Mouse (Mus musculus) cerebellum, adult 9-11 months (tissue): ENCODE measurements around the gene Fpgs.

Source experiments
- DNase-seq: peaks from one replicate; pipeline ENCODE4 v3.0.0; 2022

Fpgs gene

DNA sequence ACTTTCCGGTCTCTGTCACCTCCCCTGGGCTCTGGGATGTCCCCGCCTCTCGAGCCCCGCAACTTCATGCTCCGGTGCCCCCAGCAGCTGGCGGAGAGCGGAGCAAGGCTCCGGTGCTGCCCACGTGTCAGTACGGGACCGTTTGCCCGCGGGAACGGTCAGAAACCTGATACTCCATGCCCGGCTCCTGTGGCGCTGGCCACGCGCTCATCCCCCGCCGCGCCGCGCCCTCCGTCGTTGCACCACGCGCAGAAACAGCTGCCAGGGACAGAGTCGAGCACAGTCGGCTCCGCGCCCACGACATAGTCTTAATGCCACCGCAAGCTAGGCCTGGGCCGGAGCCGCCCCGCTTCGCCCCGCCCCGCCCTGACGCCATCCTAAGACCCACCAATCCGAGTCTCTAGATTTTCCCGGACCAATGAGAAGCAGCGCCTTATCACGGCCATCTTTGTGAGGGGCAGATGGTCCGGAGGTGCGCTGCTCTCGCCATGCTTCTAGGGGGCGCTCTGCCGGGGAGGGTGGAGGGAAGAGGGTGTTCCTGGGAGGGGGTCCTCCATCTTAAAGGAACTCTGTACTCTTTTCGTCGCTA is 10.0 kb downstream of the Fpgs start:
- peak; percentile 97 for DNase-seq

DNA sequence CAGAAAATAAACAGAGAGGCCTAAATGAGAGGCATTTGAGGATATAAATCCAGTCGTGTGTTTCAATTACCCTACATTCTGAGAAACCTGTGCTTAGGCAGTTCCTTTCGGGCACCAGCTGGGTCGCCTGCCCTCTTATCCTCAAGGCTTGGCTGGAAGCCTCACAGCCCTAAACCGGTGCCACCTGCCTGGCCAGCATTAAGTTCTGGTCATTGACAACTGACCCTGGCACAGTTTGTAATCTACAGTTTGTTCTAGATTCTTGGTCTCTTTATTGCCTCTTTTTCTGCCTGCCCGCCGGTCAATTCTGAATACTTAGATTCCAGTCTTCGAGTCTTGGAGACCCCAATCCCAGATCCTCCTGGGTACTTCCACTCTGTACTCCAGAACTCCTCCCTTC is 10.7 kb downstream of the Fpgs start:
- peak; percentile 61 for DNase-seq

DNA sequence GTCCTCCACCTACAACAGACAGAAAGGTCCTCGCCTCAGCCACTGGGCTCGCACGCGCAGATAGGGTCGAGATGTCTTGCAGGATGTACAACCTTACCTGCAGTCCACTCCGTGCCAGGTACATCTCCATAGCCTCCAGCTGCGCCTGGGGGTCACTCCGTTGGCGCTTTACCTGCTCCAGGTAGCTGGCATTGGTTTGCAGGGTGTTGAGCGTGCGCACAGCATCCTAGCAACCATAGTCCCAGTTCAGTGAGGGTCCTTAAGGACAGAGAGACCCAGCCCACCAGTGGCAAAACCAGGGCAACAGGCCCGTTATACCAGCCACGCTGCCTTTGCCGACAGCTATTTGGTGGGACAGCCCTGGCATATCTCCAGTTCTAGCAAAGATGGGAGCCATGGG is 11.4 kb downstream of the Fpgs start:
- DNase-seq = peak; percentile 59

DNA sequence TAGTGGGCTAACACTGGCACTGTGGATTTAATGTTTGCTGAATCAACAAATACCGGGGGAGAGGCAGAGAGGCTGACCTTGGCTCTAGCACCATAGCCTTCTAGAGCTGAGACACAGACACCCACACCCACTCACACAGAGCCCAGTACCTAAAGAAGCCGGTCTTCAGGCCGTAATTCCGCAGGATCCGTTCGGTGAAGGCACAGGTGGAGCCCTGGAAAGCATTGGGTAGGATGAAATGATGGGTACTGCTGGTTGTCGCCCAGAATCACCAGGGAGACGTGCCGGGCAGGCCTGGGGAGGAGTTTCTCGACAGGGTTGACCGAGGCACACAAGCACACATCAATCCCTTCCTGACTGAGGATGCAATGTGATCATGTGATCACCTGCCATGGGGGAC is 12.9 kb downstream of the Fpgs start:
- no peak for DNase-seq

DNA sequence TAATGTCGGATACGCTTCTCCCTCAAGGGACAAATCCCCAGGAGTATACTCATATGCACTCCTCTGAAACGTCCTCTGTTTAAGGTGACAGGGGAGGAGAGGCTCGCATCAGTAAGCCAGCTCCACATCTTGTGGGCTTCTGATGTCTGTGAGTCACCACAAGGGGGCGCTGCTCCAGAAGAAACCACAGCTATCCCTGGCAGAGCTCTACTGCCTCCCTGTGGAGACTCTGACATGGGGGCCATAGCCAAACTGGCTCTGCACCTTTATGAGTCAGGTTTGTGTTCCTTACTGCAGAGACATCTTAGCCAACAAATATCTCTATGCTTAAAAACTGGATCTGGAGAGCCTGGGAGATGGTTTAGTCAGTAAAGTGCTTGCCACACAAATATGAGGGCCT is 14.5 kb downstream of the Fpgs start:
- peak; percentile 87 for DNase-seq

DNA sequence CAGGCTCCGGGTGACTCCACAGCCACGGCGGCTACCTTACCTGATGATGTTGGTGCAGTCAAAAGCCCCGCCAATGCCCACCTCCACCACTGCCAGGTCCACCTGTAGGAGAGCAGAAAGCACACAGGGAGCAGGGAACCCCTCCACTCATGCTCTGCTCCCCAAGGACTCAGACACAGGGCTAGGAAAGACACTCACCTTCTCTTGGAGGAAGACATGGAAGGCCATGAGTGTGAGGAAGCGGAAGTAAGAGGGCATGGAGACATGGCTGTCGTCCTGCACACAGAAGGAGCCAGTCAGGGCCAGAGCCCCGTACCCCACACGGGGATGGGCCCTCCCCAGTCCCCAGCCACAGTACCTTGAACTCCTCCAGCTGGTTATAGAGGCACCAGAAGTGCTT is 16.4 kb downstream of the Fpgs start:
- DNase-seq = no peak

DNA sequence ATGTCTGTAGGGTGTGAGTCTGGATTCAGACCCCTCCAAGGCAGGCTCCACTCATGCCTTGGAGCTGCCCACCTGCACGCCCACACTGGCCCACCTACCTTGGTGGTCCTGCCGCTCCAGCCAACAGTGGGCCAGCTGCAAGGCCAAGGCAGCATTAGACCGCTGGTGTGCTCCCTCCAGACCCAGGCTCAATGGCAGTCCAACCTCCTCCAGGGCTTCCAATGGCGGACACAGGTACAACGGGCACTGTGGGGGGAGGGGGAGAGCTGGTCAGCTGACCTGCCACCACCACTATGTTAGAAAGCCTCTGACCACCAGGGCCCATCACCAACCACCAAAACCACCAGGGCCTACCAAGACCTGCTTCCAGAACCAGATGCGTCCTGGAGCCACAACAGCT is 17.3 kb downstream of the Fpgs start:
- no peak for DNase-seq

DNA sequence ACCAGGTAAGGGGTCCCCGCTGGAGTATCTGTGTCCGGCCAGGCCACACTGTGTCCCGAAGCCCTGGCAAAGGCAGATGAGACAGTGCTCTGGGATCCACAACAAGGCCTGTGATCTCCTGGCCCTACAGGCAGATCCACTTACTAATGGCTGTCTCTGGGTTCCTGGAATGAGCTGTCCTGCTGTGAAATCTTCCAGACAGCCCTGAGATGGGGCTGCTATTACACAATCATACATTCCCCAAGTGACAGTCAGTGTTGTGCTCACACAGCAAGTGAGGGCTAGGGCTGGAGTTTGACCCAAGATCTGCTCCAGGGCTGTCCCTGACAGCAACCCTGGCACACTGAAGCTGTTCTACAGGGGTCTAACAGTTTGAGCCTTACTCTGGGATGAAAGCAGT is 18.1 kb downstream of the Fpgs start:
- DNase-seq = no peak

DNA sequence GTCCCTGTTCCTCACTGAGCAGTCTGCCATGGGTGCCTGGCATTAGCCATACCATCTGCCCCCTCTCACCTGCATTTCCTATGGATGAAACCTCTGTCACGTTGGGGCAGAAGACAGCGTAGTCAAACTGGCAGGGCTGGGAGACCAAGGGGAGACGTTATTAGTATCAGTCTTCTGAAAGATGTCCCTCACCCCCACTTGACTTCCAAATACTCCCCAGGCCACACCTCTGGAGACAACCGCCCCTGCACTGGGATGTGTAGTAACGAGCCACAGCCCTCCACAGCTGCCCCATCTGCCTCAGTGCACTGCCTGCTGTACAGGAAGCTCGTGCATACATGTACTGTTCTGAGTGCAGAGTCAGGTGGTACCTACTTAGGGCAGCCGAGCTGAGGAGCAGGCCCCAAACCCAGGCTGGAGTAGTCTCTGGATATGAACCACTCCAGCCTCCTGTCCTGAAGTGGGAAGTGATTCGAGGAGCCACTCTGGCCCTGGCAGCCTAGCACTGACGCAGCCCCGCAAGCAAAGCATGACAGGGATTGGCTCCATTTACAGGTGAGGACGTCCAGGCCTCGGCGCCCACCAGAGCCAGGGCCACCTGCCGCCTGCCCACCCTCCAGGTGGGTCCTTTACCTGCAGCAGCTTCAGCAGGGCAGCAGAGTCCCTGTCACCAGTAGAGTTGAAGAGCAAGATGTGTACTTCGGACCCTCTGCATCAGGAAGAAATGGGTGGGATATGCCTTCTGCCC is 19.1 kb downstream of the Fpgs start:
- no peak for DNase-seq

DNA sequence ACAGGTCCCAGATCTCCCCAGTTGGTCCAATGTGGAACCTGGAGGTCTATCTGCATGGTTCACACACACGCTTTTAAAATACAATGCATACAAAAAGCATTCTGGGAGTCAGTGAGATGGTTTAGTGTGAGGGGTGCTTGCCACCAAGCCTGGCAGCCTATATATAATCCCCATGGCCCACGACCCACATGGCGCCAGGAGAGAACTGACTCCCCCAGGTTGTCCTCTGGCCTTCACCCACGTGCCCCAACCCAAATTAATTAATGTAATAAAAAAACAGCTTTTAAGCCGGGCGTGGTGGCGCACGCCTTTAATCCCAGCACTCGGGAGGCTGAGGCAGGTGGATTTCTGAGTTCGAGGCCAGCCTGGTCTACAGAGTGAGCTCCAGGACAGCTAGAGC is 20.2 kb downstream of the Fpgs start:
- DNase-seq = no peak

DNA sequence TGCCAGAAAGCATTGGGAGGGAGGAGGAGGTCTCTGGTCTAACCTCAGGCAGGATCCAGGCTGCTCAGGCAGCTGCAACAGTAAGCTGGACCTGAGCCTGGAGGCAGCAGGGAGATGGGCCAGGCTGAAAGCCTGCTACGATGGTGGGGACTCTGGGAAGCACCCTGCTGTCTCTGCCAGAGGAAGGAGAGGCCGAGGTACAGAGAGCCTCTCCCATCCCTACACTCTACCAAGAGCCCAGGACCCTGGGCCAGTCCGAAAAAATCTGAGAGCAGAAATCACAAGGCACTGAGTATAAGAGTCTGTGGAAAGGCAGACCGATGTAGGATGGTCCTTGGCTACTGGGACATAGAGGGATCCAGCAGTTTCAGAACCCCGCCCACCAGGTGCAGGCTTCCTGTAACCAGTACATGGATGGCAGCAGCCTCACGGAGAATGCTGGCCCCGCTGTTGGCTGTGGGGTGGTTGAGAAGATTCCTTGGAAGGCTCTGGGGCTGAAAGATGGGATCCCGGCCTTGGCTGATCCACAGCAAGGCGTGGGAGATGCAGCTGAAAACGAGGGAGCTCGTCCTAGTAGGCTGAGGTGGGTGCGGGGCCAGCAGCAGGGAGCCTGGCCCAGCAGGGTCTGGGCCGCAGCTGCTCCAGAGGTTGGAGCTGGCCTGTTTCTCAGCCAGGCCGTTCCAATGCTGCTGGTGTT is 21.1 kb downstream of the Fpgs start:
- DNase-seq = no peak

DNA sequence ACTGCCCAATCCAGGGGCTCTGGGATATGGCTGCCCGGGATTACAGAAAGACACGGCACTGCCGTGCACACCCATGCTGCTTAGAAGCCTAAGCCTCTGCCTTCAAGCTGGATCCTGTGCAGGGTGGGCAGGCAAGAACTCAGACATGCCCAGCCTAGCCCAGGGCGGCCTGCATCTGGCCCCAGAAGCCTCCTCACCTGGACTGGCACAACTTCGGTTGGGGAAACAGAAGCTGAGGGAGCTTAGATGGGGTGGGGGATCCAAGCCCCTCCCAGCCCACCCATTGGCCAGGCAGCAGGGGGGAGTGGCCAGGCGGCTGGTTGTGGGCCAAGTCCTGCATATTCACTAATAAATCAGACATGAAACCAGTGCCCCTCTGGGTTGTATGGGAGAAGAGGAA is 22.2 kb downstream of the Fpgs start:
- DNase-seq = no peak

DNA sequence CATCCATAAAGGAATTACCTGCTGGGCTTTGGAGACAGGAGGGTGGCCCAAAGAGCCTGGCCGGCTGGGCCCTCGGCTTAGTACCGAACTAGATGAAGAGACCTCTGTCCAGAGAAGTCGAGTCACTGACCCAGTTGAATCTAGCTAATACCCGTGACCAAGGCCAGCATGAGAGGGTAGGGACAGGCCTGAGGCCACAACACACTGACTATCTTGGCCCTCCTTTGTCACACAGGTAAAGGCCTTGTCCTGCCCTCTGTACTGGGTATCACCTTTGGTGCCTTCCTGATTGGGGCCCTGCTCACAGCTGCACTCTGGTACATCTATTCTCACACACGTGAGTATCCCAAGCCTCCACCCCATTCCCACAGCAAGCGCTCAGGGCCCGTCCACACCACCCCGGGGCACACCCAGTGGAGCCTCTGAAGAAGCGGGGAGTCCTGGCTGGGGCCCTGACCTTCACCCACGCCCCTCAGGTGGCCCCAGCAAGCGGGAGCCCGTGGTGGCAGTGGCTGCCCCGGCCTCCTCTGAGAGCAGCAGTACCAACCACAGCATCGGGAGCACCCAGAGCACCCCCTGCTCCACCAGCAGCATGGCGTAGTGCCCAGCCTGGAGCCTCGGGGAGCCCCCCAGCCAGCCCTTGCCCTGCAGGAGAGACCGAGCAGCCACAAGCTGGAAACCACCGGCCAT is 22.8 kb downstream of the Fpgs start:
- DNase-seq = no peak

DNA sequence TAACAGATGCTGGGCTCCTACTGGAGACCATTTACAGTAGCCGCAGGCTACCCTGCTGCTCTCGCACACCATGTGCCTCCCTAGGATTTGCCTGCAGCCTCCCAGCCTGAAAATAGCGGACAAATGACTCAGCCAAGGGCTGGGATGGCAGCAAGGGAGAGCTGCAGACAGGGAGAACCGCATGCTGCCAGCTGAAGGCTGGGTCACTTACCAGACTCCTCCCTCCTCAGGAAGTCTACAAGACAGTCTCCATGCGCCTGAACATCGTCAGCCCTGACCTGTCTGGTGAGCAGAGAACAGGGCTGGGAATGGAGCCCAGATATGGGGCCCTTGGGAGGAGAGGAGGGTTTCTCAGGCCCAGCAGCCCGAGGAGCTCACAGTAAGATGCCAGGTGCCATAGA is 23.9 kb downstream of the Fpgs start:
- no peak for DNase-seq

DNA sequence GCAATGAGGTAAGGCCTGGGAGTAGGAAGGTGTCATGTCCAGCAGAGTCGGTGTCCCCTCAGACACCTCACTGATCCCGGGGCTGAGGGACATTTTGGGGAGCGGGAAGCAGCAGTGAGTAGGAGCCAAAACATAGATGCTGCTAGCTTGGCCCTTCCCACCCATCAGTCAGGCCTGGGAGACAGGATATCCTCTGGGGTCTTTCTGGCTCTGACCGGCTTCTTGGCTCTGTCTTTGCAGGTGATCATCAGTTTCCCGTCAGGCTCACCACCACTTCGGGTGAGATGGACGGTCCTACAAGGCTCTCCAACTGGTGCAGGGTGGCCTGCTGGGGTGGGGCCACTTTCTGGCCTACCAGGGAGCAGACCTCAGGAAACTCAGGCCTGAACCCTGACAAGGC is 26.3 kb downstream of the Fpgs start:
- DNase-seq = no peak

DNA sequence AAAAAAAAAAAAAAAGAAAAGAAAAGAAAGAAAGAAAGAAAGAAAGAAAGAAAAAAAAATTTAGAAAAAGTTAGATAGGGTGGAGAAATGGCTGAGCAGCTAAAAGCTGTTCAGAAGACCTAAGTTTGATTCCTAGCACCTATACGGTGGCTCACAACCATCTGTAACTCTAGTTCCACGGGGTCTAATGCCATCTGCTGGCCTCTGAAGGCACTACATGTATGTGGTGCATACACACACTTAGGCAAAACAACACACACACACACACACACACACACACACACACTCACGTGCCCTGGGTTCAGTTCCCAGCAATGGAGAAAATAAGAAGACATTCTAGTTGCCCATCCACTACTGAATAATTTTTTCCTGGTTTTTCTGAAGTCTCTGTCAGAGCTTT is 27.1 kb downstream of the Fpgs start:
- DNase-seq = no peak

DNA sequence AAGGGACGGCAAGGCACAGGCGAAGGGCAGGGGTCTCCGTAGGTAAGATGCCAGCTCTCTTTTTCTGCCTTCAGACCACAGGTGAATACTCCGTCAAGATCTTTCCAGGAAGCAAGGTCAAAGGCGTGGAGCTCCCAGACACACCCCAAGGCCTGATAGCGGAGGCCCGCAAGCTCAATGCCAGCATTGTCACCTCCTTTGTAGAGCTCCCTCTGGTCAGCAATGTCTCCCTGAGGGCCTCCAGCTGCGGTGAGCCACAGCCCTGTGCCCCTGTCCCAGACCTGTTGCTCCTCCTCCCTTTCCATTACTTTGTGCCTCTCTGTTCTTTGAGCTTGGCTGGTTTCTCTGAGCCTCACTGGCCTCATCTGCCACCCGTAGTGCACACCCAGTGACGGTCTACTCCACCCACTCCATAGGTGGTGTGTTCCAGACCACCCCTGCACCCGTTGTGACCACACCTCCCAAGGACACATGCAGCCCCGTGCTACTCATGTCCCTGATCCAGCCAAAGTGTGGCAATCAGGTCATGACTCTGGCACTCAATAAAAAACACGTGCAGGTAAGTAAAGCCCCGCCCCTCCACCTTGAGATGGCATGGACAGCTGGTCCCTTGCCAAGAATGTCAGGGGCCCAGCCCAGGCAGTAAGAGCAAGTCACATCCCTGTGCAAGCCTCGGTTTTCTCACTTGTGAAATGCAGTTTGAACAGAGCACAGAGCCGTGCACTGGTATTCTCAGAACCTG is 30.6 kb downstream of the Fpgs start:
- DNase-seq = no peak

DNA sequence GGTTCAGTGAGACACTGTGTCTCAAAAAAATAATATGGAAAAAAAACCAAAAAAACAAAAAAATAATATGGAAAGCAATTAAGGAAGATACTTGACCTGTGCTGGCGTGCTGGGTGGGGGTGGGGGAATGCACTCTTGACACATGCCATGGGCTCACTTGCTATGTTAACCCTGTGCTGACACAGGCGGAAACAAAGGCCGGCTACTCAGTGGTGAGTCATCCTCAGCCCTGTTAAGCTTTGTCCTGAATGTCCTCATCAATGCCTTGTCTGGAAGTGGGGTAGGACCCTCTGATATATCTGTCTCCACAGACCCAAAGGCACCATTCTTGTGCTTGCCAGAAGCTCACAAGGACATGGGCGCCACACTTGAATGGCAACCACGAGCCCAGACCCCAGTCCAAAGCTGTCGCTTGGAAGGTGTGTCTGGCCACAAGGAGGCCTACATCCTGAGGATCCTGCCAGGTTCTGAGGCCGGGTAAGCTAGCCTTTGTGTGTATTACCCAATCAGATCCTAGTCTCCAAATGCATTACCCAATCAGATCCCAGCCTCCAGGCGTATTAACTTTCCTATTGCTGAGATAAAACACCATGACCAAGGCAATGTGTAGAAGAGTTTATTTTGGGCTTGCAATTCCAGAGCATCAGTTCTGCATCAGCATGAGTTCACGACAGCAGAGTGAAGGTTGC is 31.9 kb downstream of the Fpgs start:
- DNase-seq = no peak

DNA sequence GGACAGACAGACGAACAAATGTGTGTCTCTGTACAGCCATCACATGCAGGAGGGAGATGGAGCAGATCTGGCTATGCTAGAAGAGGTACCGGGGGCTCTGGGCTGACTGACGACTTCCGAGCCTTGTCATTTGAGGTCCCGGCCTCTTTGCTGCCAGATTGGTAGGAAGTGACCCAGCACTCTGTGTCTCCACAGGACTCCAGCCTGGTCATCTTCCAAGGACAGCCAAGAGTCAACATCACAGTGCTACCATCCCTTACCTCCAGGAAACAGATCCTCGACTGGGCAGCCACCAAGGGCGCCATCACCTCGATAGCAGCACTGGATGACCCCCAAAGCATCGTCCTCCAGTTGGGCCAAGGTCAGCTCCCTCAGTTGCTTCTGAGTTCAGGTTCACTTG is 32.8 kb downstream of the Fpgs start:
- no peak for DNase-seq

DNA sequence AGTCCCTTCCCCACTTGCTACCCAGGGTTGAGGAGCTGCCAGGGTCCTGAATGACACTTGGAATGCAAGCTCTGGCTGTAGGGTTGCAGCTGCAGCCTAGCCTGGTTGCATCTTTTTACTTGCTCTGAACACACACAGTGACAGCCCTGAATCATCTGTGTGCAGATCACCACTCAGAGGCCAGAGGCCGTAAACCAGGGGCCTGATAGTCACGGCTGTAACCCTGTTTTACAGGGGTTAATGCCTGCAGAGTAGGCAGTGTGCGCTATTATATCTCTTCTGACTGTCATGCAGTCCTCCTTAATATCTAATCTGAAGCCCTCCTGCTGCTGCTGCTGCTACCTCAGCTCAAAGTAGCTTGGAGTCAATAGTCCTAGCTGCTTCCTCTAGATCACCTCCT is 34.1 kb downstream of the Fpgs start:
- no peak for DNase-seq

DNA sequence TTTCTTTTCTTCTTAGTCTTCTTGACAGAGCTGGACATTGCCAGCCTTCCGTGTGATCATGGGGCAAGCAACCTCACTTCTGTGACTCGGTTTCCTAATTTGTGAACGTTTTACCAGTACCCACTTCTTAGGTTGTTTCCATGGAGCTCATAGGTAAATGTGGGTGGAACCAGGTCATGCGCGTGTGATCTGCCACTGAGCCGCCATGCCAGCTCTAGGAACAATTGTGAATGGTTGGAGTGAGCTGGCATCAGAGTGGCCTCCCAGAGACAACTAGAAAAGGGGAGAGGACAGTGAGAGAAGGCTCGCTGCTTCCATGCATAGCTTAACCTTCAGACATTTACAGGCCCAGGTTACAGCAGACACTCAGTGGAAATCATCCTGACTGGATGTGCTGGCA is 35.8 kb downstream of the Fpgs start:
- no peak for DNase-seq

DNA sequence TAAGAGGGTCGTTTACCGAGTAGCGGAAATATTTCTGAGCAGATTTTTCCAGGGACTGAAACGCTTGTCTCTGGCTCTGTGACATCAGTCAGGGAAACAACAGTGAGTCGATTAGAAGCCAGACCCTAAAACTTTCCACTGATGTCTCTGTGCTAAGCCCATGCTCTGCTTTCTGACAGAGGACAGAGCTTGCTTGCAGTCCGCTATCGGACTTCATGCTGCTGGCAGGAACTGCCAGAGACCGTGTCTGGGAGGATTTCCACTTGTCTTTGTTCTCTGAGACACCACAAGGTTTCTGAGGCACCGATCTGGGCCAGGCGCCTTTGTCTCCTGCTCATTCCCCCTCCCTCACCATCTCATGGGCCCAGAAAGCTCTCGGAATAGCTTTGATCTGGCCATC is 36.2 kb downstream of the Fpgs start:
- DNase-seq = no peak

DNA sequence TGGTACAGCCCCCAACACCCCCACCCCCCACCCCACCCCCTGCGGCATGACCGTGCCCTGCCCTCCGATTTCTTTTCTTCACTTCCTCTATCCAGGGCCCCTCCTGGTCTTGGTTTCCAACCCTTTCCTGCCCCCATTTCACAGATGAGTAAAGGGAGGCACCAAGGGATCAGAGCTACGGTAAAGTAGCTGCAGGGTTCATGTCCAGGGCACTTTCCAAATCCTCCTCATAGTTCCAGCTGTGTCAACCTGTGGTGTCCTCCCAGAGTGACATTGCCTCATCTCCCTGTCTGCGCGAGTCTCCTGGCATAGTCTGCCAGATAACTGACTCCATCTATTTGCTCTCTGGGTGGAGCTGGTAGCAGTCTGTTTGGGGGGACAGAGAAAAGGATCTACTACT is 38.1 kb downstream of the Fpgs start:
- no peak for DNase-seq
